Mouse (Mus musculus): ENCODE results near the gene C5ar1.

GRCm38 (mm10) chr7:16210862-16211365, 48.4 kb downstream of the C5ar1 start:
- TF ChIP-seq CTCF (IDR thresholded peaks at IDR 0.05; ENCODE audit: control insufficient read depth, insufficient read depth, insufficient replicate concordance, low read depth, low read length) (no peak), POLR2A (IDR thresholded peaks at IDR 0.05; ENCODE audit: control insufficient read depth, low read depth, low read length) (no peak)

Data from testis, adult 2 months (tissue).